Mouse (Mus musculus) olfactory bulb, adult 2 months (tissue): Measurements from ENCODE around the gene Gm8773.

Experiments
- CTCF ChIP-seq: fragments of 200-500 bp; IDR thresholded peaks from 2 replicates; pipeline ENCODE4 v1.5.1; 2012; ENCODE audit warnings: low read depth, mild to moderate bottlenecking, low read length, moderate library complexity; ENCODE audit not compliant: insufficient read depth
- POLR2A ChIP-seq: fragments of 200-500 bp; IDR thresholded peaks from 2 replicates; pipeline ENCODE4 v1.6.1; 2012; ENCODE audit warnings: mild to moderate bottlenecking, low read depth, low read length, moderate library complexity; ENCODE audit not compliant: insufficient read depth

GRCm38 (mm10) chr5:5618329-5618728 lies 44.7 kb downstream of the Gm8773 start:
- TF ChIP-seq POLR2A: no peak
- no peak for TF ChIP-seq CTCF
